Mouse (Mus musculus) midbrain, embryonic 13.5 days (tissue): ENCODE data around the gene Tnfrsf25. TPM values are rescaled to one million over a fixed set of nuclear protein-coding genes. Genes with fewer than 3 reads are reported as not detected.
A peak's percentile ranks its signal among the peaks of the same experiment; 100 is the strongest.

ENCODE experiments used
- ATAC-seq: fragments of 200-750 bp; cut with Nextera tagmentation; 2 replicates; pipeline ENCODE4 v1.8.0; 2017; ENCODE audit warnings: mild to moderate bottlenecking, moderate TSS enrichment, moderate library complexity
- H3K27ac ChIP-seq: fragments of 300-500 bp; sonication (generic); 2 replicates; pipeline ENCODE4 v1.5.1; 2015; ENCODE audit warnings: inconsistent platforms, mild to moderate bottlenecking, moderate library complexity
- H3K27me3 ChIP-seq: fragments of 300-500 bp; sonication (generic); 2 replicates; pipeline ENCODE4 v1.6.1; 2015; ENCODE audit warnings: mild to moderate bottlenecking, inconsistent platforms
- H3K36me3 ChIP-seq: fragments of 300-500 bp; sonication (generic); 2 replicates; pipeline ENCODE4 v1.6.1; 2015; ENCODE audit warnings: mild to moderate bottlenecking, inconsistent platforms
- H3K4me1 ChIP-seq: fragments of 300-500 bp; sonication (generic); replicated peaks from 2 replicates; pipeline ENCODE4 v1.6.1; 2015; ENCODE audit warnings: inconsistent platforms
- H3K4me2 ChIP-seq: fragments of 300-500 bp; sonication (generic); replicated peaks from 2 replicates; pipeline ENCODE4 v1.6.1; 2015; ENCODE audit warnings: moderate library complexity, mild to moderate bottlenecking, inconsistent platforms
- H3K4me3 ChIP-seq: fragments of 300-500 bp; sonication (generic); replicated peaks from 2 replicates; pipeline ENCODE4 v1.5.1; 2015; ENCODE audit warnings: mild to moderate bottlenecking, inconsistent platforms
- H3K9ac ChIP-seq: fragments of 300-500 bp; sonication (generic); replicated peaks from 2 replicates; pipeline ENCODE4 v1.6.1; 2015; ENCODE audit warnings: mild to moderate bottlenecking, inconsistent platforms
- H3K9me3 ChIP-seq: fragments of 300-500 bp; sonication (generic); 2 replicates; pipeline ENCODE4 v1.6.1; 2016; ENCODE audit warnings: mild to moderate bottlenecking, inconsistent platforms
- WGBS: fragments of 180-500 bp; shearing (Covaris S2); methylation state at CpG from one replicate; pipeline ENCODE4 v1.1.7; 2015; 5-methylcytosine and 5-hydroxymethylcytosine counted together
- polyA plus RNA-seq: library from polyadenylated mRNA; unstranded; fragments of >200 nt; fragmentation: Nextera tagmentation; extraction: Ambion mirVana; gene quantifications from 2 replicates; pipeline ENCODE4 v1.2.1, GENCODE M21; 2015

Gene Tnfrsf25
- polyA plus RNA-seq, 1 experiment from 2014 or later: 0.87 TPM

DNA sequence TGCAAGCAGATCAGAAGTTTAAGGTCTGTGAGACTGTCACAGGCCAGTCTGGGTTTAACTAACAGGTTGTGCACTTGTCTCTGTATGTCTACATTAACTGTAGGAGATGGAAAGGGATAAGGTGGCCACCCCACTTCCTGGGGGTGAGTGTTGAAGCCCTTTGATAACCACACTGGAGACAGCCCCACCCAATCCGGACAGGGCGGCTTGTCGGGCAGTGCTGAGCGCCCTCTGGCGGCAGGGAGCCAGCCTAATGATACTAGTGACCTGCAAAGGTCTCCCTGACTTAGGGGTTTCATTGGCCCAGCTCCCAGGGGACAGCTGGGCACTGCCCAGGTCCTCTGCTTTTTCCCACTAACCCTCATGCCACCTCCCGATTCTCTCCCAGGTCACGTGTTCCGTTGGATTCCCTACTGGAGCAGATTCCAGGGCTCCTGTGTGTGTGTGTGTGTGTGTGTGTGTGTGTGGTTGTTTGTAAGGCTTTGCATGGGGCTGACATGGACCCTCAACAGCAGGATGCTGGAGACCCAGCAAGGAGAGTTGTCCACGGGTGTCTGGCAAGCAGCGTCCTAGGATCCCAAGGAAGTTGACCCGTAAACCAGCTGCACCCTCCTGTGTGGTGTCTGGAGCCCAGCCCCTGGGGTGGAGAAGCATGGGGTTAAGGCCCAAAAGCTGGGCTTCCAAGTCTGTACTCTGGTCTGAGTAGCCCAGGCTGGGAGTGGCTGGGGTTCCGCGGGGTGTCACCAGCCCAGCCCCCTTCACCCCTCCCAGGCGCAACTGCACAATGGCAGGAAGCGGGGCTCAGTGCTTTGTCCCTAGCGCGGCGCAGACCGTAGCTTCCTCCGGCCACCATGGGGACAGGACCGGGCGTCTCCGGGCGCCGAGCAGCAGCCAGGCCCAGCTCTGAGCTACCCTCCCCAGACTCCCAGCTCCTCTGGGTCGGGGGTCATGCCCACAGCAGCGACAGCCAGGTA, 19.5 kb upstream of the Tnfrsf25 start:
- Histone ChIP-seq H3K36me3 (no peaks in the 10 kb centered on the region), H3K4me1 (peaks cover 27% of the 10 kb centered on the region), H3K9me3 (no peaks in the 10 kb centered on the region), H3K9ac (peak overlapping the region; percentile 36; the same call in 1 of the 2 replicates), H3K4me2 (no peak overlapping the region; the same call in 1 of the 2 replicates), H3K4me3 (0 out of 2 replicates have a peak overlapping the region, but pooled peaks have one; percentile 2), H3K27me3 (no peaks in the 10 kb centered on the region), H3K27ac (no peak overlapping the region)
- no peak for ATAC-seq
- WGBS: 18% methylated on average over 27 of the region's 27 CpGs

DNA sequence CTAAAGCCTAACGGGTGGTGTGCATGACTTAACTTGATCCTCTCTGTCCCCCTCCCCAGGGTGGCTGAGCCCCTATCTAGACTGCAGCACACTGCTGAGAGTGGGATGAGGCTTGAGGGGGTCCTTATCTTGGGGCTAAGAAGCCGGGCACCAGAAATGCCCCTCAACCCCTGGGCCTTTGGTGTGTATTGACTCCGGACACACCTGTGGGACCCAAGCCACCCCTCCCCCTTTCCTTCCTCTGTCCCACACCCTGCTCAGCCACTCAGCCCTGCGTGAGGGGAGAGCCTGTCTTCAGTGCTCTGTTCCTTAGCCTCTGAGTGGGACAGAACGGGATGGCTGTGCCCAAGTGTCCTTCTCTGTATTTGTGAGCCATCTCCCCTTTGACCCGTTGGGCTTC, 18.8 kb upstream of the Tnfrsf25 start:
- Histone ChIP-seq H3K4me2 (no peak overlapping the region; the same call in 1 of the 2 replicates), H3K4me3 (0 out of 2 replicates have a peak overlapping the region, but pooled peaks have one; percentile 2), H3K4me1 (peaks cover 27% of the 10 kb centered on the region), H3K9me3 (no peaks in the 10 kb centered on the region), H3K36me3 (no peaks in the 10 kb centered on the region), H3K9ac (peak overlapping the region; percentile 36; the same call in 1 of the 2 replicates), H3K27ac (no peak overlapping the region), H3K27me3 (no peaks in the 10 kb centered on the region)
- 38% methylated on average over 6 of the region's 6 CpGs for WGBS
- no peak for ATAC-seq

DNA sequence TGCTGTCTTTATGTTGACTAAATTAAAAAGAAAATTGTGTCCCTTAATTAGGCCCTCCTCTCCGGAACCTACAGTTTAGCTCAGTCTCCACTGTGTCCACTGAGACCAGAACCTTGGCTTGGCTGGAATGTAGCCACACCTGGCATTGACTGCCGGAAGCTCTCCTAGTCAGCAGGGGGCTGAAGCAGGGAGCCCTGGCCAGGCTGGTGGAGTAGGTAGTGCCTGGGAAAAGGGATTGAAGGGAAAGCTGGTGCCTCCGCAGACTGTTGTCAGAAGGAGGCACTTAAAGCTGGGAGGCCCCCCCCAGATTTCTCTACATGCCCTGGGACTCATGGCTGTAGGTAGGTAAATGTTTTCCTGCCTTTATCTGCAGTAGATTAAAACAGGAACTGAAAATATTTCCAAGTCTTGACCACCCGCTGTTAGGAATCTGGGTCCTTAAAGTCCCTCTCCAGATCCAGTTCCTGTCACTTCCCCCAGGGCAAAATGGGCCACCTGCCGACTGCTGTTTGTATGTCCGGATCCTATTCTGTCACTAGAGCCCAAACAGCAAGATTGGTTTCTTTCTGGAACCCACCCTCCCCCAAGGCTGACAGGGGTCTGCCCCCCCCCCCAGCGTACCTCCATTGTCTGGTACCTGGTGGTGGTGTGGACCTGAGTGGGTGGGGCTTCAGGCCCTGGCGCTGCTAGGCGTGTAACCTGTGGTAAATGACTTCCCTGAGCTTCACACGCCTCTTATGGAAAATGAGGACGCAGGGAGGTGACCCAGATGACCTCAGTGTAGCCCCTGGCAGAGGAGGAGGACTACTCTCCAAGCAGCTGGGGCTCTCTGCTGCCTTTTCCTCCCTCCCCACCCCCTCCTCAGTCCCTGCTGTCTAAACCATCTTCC, 17.6 kb upstream of the Tnfrsf25 start:
- Histone ChIP-seq H3K4me1 (peaks cover 20% of the 10 kb centered on the region), H3K4me2 (no peak overlapping the region), H3K9me3 (no peaks in the 10 kb centered on the region), H3K27me3 (no peaks in the 10 kb centered on the region), H3K27ac (no peak overlapping the region), H3K9ac (no peak overlapping the region), H3K4me3 (no peak overlapping the region), H3K36me3 (0 out of 2 replicates have a peak, but pooled peaks cover 3% of the 10 kb centered on the region)
- no peak for ATAC-seq
- WGBS: 31% methylated on average over 11 of the region's 11 CpGs

DNA sequence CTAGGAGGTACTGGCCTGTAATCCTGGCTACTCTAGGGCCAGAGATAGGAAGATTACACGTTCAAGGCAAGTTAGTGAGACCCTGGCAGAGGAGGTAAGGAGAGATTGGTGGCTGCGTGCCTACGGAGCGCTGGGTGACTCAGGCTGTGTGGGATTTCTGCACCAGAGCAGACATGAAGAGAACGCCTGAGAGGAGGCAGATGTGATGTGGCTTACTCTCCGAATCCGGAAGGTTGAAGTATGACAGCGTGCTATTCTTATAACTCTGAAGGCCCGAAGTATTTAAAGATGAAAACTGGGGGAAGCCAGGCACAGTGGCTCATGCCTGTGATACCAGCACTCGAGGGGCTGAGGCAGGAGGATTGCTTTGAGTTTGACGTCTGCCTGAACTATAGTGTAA, 15.2 kb upstream of the Tnfrsf25 start:
- Histone ChIP-seq H3K27ac (no peak overlapping the region), H3K4me3 (no peak overlapping the region), H3K36me3 (peaks cover 9% of the 10 kb centered on the region; the same call in 1 of the 2 replicates), H3K9ac (0 out of 2 replicates have a peak overlapping the region, but pooled peaks have one; percentile 23), H3K9me3 (no peaks in the 10 kb centered on the region), H3K27me3 (no peaks in the 10 kb centered on the region), H3K4me1 (peaks cover 19% of the 10 kb centered on the region), H3K4me2 (no peak overlapping the region)
- ATAC-seq: no peak
- 79% methylated on average over 11 of the region's 11 CpGs for WGBS

DNA sequence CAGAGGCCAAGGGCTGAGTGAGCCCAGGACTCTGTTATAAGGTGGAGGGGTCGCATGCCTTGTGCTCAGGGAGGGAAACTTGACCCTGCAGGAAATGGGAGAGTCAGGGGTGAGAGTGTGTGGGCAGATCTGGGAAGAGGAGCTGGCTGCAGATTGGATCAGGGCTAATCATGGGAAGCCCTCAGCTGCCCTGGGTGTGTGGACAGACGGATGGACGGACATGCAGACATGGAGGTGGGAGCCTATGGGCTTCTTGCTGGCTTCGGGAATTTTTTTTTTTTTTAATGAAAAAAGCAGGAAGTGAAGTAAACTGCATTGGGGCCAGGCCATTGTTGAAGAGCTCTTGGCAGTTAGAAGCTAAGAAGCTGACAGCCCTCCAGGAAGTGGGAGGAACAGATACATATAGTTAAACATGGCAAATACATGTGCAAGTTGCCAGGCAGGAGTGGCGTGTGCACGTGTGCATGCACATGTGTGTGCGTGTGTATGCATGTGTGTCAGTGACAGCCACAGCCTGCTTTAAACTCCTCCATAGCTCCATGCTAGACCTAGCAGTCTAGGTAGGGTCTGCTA, 14.6 kb upstream of the Tnfrsf25 start:
- Histone ChIP-seq H3K4me3 (no peak overlapping the region), H3K36me3 (peaks cover 9% of the 10 kb centered on the region; the same call in 1 of the 2 replicates), H3K4me1 (peaks cover 18% of the 10 kb centered on the region), H3K27ac (no peak overlapping the region), H3K9ac (0 out of 2 replicates have a peak overlapping the region, but pooled peaks have one; percentile 23), H3K4me2 (no peak overlapping the region), H3K27me3 (peaks cover 3% of the 10 kb centered on the region; the same call in 1 of the 2 replicates), H3K9me3 (no peaks in the 10 kb centered on the region)
- ATAC-seq: no peak
- WGBS: 92% methylated on average over 7 of the region's 7 CpGs

DNA sequence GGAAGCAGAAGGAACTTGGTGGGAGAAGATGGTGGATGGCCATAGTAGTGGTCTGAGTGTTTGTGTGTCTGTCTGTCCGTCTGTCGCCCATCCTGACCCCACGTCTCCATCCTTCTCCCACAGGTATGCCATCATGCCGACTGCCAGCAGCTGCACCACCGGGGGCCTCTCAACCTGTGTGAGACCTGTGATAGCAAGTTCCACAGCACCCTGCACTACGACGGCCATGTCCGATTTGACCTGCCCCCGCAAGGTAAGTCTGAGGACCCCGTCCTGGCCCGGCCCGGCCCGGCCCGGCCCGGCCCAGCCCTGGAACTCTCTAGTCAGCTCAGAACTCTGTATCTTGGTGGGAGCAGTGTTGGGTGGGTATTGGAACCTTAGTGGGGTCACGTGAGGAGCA, 13.8 kb upstream of the Tnfrsf25 start:
- peaks cover 7% of the 10 kb centered on the region for H3K27me3 ChIP-seq
- ATAC-seq: no peak
- no peak overlapping the region for H3K4me3 ChIP-seq
- H3K9me3 ChIP-seq: no peaks in the 10 kb centered on the region
- H3K9ac ChIP-seq: no peak overlapping the region
- H3K27ac ChIP-seq: no peak overlapping the region
- H3K4me1 ChIP-seq: peaks cover 10% of the 10 kb centered on the region
- H3K36me3 ChIP-seq: peaks cover 9% of the 10 kb centered on the region; the same call in 1 of the 2 replicates
- 94% methylated on average over 16 of the region's 16 CpGs for WGBS
- no peak overlapping the region for H3K4me2 ChIP-seq

DNA sequence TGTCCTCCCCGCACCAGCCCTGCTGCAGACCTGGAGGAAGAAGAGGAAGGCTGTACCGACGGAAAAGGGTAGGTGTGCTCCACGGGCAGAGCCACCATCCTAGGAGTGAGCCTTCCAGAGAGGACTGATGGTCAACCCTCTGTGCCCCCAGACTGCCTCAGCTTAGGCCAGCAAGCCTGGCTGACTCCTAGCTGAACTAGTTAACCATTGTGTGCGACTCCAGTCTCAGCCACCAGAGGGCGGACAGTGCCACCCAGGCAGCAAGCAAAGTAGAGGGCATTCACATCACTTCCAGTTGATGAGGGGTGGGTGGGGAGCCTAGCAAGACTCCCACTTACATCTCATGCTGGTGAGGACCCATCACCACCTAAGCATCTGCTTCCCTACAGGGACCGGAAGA, 12.7 kb upstream of the Tnfrsf25 start:
- ATAC-seq: no peak
- WGBS: 30% methylated on average over 7 of the region's 7 CpGs
- Histone ChIP-seq H3K4me1 (peaks cover 11% of the 10 kb centered on the region), H3K9ac (no peak overlapping the region), H3K4me2 (no peak overlapping the region), H3K9me3 (no peaks in the 10 kb centered on the region), H3K27me3 (peaks cover 12% of the 10 kb centered on the region), H3K4me3 (no peak overlapping the region), H3K36me3 (peaks cover 9% of the 10 kb centered on the region; the same call in 1 of the 2 replicates), H3K27ac (no peak overlapping the region)

DNA sequence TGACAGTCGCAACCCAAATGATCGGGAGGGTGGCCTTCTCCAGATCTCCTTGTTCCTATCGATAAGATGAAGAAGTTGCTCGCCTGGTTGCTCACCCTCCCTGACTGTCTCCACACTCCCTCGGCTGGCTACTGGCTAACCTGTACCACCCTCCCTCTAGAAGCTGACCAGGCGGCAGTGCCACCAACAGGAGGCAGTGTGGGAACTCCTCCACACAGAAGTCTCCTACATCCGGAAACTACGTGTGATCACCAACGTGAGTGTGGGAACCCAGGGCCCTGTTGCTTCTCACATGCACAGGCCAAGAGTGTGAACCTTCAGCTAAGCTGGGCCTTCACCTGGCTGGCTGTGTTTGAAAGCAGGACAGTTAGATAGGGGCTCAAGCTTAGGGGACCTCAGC, 9.0 kb upstream of the Tnfrsf25 start:
- Histone ChIP-seq H3K4me1 (peaks cover 21% of the 10 kb centered on the region), H3K9me3 (no peaks in the 10 kb centered on the region), H3K4me3 (no peak overlapping the region), H3K27ac (no peak overlapping the region), H3K27me3 (peaks cover 15% of the 10 kb centered on the region), H3K36me3 (peaks cover 13% of the 10 kb centered on the region; the same call in 1 of the 2 replicates), H3K9ac (no peak overlapping the region), H3K4me2 (no peak overlapping the region)
- WGBS: 55% methylated on average over 9 of the region's 9 CpGs
- ATAC-seq: no peak

DNA sequence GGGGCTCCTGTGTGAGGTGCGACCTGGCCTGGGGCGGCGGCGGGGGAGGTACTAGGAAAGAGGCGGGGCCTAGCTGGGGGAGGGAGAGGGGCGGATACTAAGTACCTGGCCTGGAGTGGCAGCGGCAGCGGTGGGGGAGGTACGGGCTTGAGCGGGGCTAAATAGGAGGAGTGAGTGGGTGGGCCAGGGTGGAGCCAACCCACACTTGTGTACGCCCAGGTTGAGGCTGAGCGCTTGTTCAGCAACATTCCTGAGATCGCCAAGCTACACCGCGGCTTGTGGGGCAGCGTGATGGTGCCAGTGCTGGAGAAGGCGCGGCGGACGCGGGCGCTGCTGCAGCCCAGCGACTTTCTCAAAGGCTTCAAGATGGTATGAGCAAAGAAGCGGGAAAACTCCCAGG, 8.2 kb upstream of the Tnfrsf25 start:
- ATAC-seq: peak; percentile 55
- peaks cover 14% of the 10 kb centered on the region; the same call in 1 of the 2 replicates for H3K36me3 ChIP-seq
- peak overlapping the region; percentile 60 for H3K27ac ChIP-seq
- H3K4me2 ChIP-seq: peak overlapping the region; percentile 73
- no peaks in the 10 kb centered on the region for H3K9me3 ChIP-seq
- H3K4me3 ChIP-seq: peak overlapping the region; percentile 40
- peaks cover 20% of the 10 kb centered on the region for H3K27me3 ChIP-seq
- H3K9ac ChIP-seq: peak overlapping the region; percentile 54
- 9% methylated on average over 24 of the region's 24 CpGs for WGBS
- peaks cover 21% of the 10 kb centered on the region for H3K4me1 ChIP-seq

DNA sequence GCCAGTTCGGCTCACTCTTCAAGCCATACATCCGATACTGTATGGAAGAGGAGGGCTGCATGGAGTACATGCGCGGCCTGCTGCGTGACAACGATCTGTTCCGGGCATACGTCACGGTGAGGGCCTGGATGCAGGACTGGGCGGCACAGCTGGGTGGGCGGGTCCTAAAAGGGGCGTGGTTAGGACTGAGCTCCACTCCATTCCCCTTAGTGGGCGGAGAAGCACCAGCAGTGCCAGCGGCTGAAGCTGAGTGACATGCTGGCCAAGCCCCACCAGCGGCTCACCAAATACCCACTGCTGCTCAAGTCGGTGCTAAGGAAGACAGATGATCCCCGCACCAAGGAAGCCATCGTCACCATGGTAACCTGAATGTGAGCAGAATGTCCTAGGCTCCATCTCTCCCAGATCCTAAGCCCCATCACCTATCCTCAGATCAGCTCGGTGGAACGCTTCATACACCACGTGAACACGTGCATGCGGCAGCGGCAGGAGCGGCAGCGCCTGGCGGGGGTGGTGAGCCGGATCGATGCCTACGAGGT, 7.7 kb upstream of the Tnfrsf25 start:
- H3K36me3 ChIP-seq: peaks cover 14% of the 10 kb centered on the region; the same call in 1 of the 2 replicates
- peak overlapping the region; percentile 40 for H3K4me3 ChIP-seq
- H3K4me2 ChIP-seq: peak overlapping the region; percentile 73
- peak; percentile 95 for ATAC-seq
- no peaks in the 10 kb centered on the region for H3K9me3 ChIP-seq
- H3K27me3 ChIP-seq: peaks cover 22% of the 10 kb centered on the region
- WGBS: 6% methylated on average over 30 of the region's 30 CpGs
- H3K27ac ChIP-seq: peak overlapping the region; percentile 60
- peaks cover 21% of the 10 kb centered on the region for H3K4me1 ChIP-seq
- H3K9ac ChIP-seq: peak overlapping the region; percentile 54

DNA sequence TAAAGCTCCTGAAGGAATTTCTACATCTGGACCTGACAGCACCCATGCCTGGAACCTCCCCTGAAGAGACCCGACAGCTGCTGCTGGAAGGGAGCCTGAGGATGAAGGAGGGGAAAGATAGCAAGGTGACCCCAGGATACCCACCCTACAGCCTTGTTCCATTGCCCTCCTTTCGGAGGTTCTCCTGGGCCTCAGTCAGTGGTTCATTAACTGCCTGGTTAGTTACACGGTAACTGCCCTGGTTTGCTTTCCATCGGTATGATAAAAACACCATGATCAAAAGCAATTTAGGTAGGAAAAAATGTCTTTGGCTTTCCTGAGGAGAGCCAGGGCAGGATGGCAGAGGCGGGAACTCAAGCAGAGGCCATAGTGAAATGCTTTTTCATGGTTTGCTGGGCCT, 7.1 kb upstream of the Tnfrsf25 start:
- 0 out of 2 replicates have a peak overlapping the region, but pooled peaks have one; percentile 60 for H3K27ac ChIP-seq

More for the DNA sequence above, 7.1 kb upstream of the Tnfrsf25 start:
- H3K9ac ChIP-seq: peak overlapping the region; percentile 36; the same call in 1 of the 2 replicates
- peaks cover 21% of the 10 kb centered on the region for H3K4me1 ChIP-seq
- H3K4me3 ChIP-seq: peak overlapping the region; percentile 40; the same call in 1 of the 2 replicates
- peak overlapping the region; percentile 73 for H3K4me2 ChIP-seq
- H3K9me3 ChIP-seq: no peaks in the 10 kb centered on the region
- H3K36me3 ChIP-seq: peaks cover 15% of the 10 kb centered on the region; the same call in 1 of the 2 replicates
- H3K27me3 ChIP-seq: peaks cover 29% of the 10 kb centered on the region
- no peak for ATAC-seq
- 89% methylated on average over 5 of the region's 5 CpGs for WGBS
